10 mouse cellular contexts compared by ENCODE assay signal in the genomic region with DNA sequence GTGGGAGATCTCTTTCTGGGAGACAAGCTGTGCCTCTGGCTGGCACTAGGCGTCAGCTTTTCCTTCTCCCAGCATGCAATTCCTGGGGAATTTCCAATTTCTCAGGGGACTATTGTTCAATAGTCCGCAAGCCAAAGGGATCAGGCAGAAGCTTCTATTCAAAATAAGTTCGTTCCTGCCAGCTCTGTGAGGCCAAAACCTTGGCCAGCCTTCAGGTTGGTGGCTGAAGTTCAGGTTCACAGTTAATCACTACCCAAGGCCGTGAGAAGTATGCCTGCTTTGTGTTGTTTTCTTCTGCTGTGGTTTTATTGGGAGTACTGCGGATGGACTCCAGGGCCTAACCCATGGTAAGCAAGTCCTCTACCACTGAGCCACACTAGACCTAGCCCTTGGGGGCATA. TPM values are rescaled to one million over a fixed set of nuclear protein-coding genes. Genes with fewer than 3 reads are reported as not detected.
DNase-seq lines count a peak whose midpoint lies in the region; ATAC-seq and TF ChIP-seq lines count a peak whose summit lies in the region.
"Had no signal": no experiment of that assay in that cellular context is flagged by ENCODE, and none has a peak within 500 bp of the region (broad histone marks: within the 10 kb centered on the region; RNA-seq: fewer than 3 reads in every experiment).

No protein-coding gene starts in this region.

- H3K36me3 ChIP-seq in thymus, adult 2 months (ENCODE audit: control insufficient read depth, insufficient read depth, low read length) = no peaks in the 10 kb centered on the region

- intact Hi-C loops in gastrocnemius, postnatal 14 days (cut with DNase I; ENCODE audit: low total_unique reads) = no loop called here

- no peak for TF ChIP-seq POLR2A in thymus, adult 2 months (IDR thresholded peaks at IDR 0.05; ENCODE audit: control insufficient read depth, extremely low read depth, insufficient read depth, low read length, poor library complexity)

- H3K27me3 ChIP-seq in thymus, adult 2 months (ENCODE audit: control insufficient read depth, insufficient read depth, low read length) = no peaks in the 10 kb centered on the region
- H3K27me3 ChIP-seq: liver, embryonic 13.5 days; stomach, embryonic 15.5 days had no signal

- WGBS in thymus, adult 2 months = 89% methylated on average over 5 of the region's 5 CpGs

- no peak for TF ChIP-seq CTCF in thymus, adult 2 months (IDR thresholded peaks at IDR 0.05; ENCODE audit: borderline replicate concordance, control insufficient read depth, extremely low read depth, insufficient read depth, low read length, poor library complexity)

- H3K27ac ChIP-seq in thymus, adult 2 months (ENCODE audit: control insufficient read depth, insufficient read depth, low read length) = 0 out of 2 replicates have a peak overlapping the region, but pooled peaks have one; percentile 15
- H3K27ac ChIP-seq: liver, embryonic 13.5 days; stomach, embryonic 15.5 days had no signal

- H3K4me1 ChIP-seq in thymus, adult 2 months (replicated peaks; ENCODE audit: control insufficient read depth, insufficient read depth, low read length) = peaks cover 32% of the 10 kb centered on the region
- H3K4me1 ChIP-seq: stomach, embryonic 15.5 days had no signal

- ATAC-seq in activated CD4-positive, CD25-positive, alpha-beta regulatory T cell, adult 4 months = no peak

- H3K4me3 ChIP-seq in thymus, adult 2 months (ENCODE audit: control insufficient read depth, insufficient read depth, low read length) = no peak overlapping the region
- H3K4me3 ChIP-seq: liver, embryonic 13.5 days; stomach, embryonic 15.5 days had no signal

- peak; percentile 86 for DNase-seq in heart, adult 11 months
- no peak for DNase-seq in heart, adult 9 months (ENCODE audit: low spot score in 2 of 2)
- no peak for DNase-seq in thymus, adult 2 months
- no peak for DNase-seq in thymus, postnatal 14 days
- DNase-seq in layer of hippocampus, adult 18-20 months (ENCODE audit: low spot score in 2 of 2) = peak; percentile 57 to 69
- no peak for DNase-seq in gastrocnemius, postnatal 14 days
- no peak for DNase-seq in T-cell, adult 2 months (ENCODE audit: low spot score)
- DNase-seq: liver, embryonic 13.5 days had no signal

RNA-seq across cellular contexts. Expression of a gene that starts 29.8 kb away (rescaled TPM):
- polyA plus RNA-seq in thymus, adult 2 months (2012; rRNA removed) = 13.6 and 19.9 TPM in 2 replicates
- 10 to 100 TPM; 22.9 to 25.2 TPM for total RNA-seq in layer of hippocampus, adult 18-20 months (2021)
- polyA plus RNA-seq in activated CD4-positive, CD25-positive, alpha-beta regulatory T cell, adult 4 months (2017; shearing (Covaris generic)) = not detected
- 1 to 10 TPM; 5.4 to 6.0 TPM for total RNA-seq in gastrocnemius, postnatal 14 days (2021)

RNA-seq across cellular contexts. Expression of a gene that starts 30.4 kb away (rescaled TPM):
- polyA plus RNA-seq in thymus, adult 2 months (2012; rRNA removed) = 36.3 and 45.6 TPM in 2 replicates
- 100 to 1,000 TPM; 140 to 145 TPM for total RNA-seq in layer of hippocampus, adult 18-20 months (2021)
- under 1 TPM; 0.19 to 0.29 TPM for polyA plus RNA-seq in activated CD4-positive, CD25-positive, alpha-beta regulatory T cell, adult 4 months (2017; shearing (Covaris generic))
- total RNA-seq in gastrocnemius, postnatal 14 days (2021) = 10 to 100 TPM in 1 of 2 experiments, 1 to 10 TPM in 1; 6.7 to 11.1 TPM

Comparison
In these comparisons a context has a peak if more than half of its experiments do, and no peak if none do; other contexts are left out.
1. DNase-seq: peak in heart, adult 11 months (single experiment) and layer of hippocampus, adult 18-20 months (2 of 2); none in heart, adult 9 months (0 of 2), thymus, adult 2 months (single experiment), thymus, postnatal 14 days (single experiment), gastrocnemius, postnatal 14 days (single experiment) and T-cell, adult 2 months (single experiment).
2. RNA of a gene that starts 30.4 kb away (total RNA-seq): 140 to 145 TPM in layer of hippocampus, adult 18-20 months; 6.7 to 11.1 TPM in gastrocnemius, postnatal 14 days; every median in the first group is over 10 times any median in the second.